Mouse (Mus musculus) megakaryocyte, embryonic 14.5 days (primary cell): ENCODE data around the gene Hexb. TPM values are rescaled to one million over a fixed set of nuclear protein-coding genes. Genes with fewer than 3 reads are reported as not detected.
"Not testable (repeated sequence)": the region's sequence is repeated elsewhere in the genome, so short reads cannot be mapped to it uniquely, and the experiment has no call there.

Source experiments
- H3K27me3 ChIP-seq: replicated peaks from 2 replicates; pipeline ENCODE3; 2012; ENCODE audit warnings: inconsistent platforms
- H3K36me3 ChIP-seq: replicated peaks from 2 replicates; pipeline ENCODE3; 2012; ENCODE audit warnings: low read length, inconsistent platforms, mixed read lengths
- H3K4me1 ChIP-seq: 2 replicates; pipeline ENCODE4 v1.6.1; 2012; ENCODE audit warnings: inconsistent platforms
- H3K4me3 ChIP-seq: replicated peaks from 2 replicates; pipeline ENCODE3; 2012; ENCODE audit warnings: moderate library complexity, mild to moderate bottlenecking, inconsistent platforms
- H3K9me3 ChIP-seq: 2 replicates; pipeline ENCODE4 v1.6.1; 2012; ENCODE audit warnings: inconsistent platforms
- FLI1 ChIP-seq: IDR thresholded peaks from 2 replicates; pipeline ENCODE4 v1.6.1; 2012; ENCODE audit warnings: low read length, inconsistent platforms, mixed read lengths
- GATA1 ChIP-seq: IDR thresholded peaks from 3 replicates; pipeline ENCODE4 v1.6.1; 2012; ENCODE audit warnings: mixed read lengths, low read length, inconsistent platforms, borderline replicate concordance
- polyA plus RNA-seq: library from polyadenylated mRNA; stranded (reverse); fragments of >175 nt; gene quantifications from 2 replicates; pipeline ENCODE4 v1.2.3, GENCODE M21; 2012; ENCODE audit warnings: low replicate concordance; ENCODE audit not compliant: insufficient read depth

Gene Hexb
- polyA plus RNA-seq, 1 experiment, result 9.3 TPM

- H3K27me3 ChIP-seq, result no peaks in the 10 kb centered on the region
- peaks cover 13% of the 10 kb centered on the region for H3K4me1 ChIP-seq
- TF ChIP-seq GATA1 (no peak), FLI1 (0 out of 2 replicates have a peak, but pooled peaks have one; percentile 51)
- no peaks in the 10 kb centered on the region for H3K9me3 ChIP-seq
- H3K4me3 ChIP-seq, result peak within 1 kb of the TSS; percentile 96
- H3K36me3 ChIP-seq, result peaks cover 52% of the 10 kb centered on the region
Observed at GRCm38 (mm10) chr13:97137466-97138400, 60.4 kb downstream of the Hexb start, which contains the start of the genes Gfm2 and Nsa2. Gfm2 (plus strand) TSS chr13:97137937. Nsa2 (minus strand) TSS chr13:97137937.

- H3K4me3 ChIP-seq, H3K9me3 ChIP-seq, H3K27me3 ChIP-seq, H3K4me1 ChIP-seq: not testable (repeated sequence)
- peaks cover 45% of the 10 kb centered on the region for H3K36me3 ChIP-seq
Observed at GRCm38 (mm10) chr13:97130413-97130812, 67.7 kb downstream of the Hexb start.

GRCm38 (mm10) chr13:97129654-97130053 lies 68.5 kb downstream of the Hexb start:
- H3K36me3 ChIP-seq, result peaks cover 38% of the 10 kb centered on the region
- not testable (repeated sequence) for H3K4me3 ChIP-seq, H3K4me1 ChIP-seq, H3K27me3 ChIP-seq, H3K9me3 ChIP-seq

Other genes with a start within 250 kb of the Hexb start
- gene 1700029F12Rik, start 164.0 kb downstream of the Hexb start, polyA plus RNA-seq, result not detected in 2 replicates
- gene Fam169a, start 131.1 kb downstream of the Hexb start, polyA plus RNA-seq, result 0.25 TPM in 1 of 2 replicates, not detected in the other
- 0.32 TPM in 1 of 2 replicates, not detected in the other for gene Gm6169, start 99.1 kb downstream of the Hexb start, polyA plus RNA-seq
- gene Gfm2, start 60.4 kb downstream of the Hexb start, polyA plus RNA-seq, result 2.1 and 10.8 TPM in 2 replicates
- gene Nsa2, start 60.4 kb downstream of the Hexb start, polyA plus RNA-seq, result 4.6 and 17.8 TPM in 2 replicates
- 1.0 and 1.2 TPM in 2 replicates for gene Enc1, start 42.7 kb upstream of the Hexb start, polyA plus RNA-seq